Mouse (Mus musculus): Measurements from ENCODE around the gene Srd5a2. TPM values are rescaled to one million over a fixed set of nuclear protein-coding genes. Genes with fewer than 3 reads are reported as not detected.

Srd5a2 gene
- polyA plus RNA-seq (2012; rRNA removed; ENCODE audit: low replicate concordance) = 0.29 TPM in 1 of 2 replicates, not detected in the other

GRCm38 (mm10) chr17:74047210-74048082 lies at the start of gene Srd5a2:
Gene Srd5a2 (minus strand): TSS chr17:74047916.

Other genes with a start within 250 kb of the Srd5a2 start
- 1.6 and 2.0 TPM in 2 replicates for gene Ehd3, start 243.8 kb downstream of the Srd5a2 start, polyA plus RNA-seq (2012; rRNA removed; ENCODE audit: low replicate concordance)
- 253 and 380 TPM in 2 replicates for gene Xdh, start 97.7 kb downstream of the Srd5a2 start, polyA plus RNA-seq (2012; rRNA removed; ENCODE audit: low replicate concordance)
- gene Memo1, start 247.6 kb upstream of the Srd5a2 start, polyA plus RNA-seq (2012; rRNA removed; ENCODE audit: low replicate concordance) = 10.7 and 15.5 TPM in 2 replicates

Measured in duodenum, adult 2 months (tissue).